ENCODE assay signal across 8 mouse cellular contexts in genomic region chr5:36869186-36869577, GRCm38 (mm10). TPM values are rescaled to one million over a fixed set of nuclear protein-coding genes. Genes with fewer than 3 reads are reported as not detected.
DNase-seq lines count a peak whose midpoint lies in the region; ATAC-seq lines count a peak whose summit lies in the region.

No protein-coding gene starts in this region.

- 1% methylated on average over 7 of the region's 7 CpGs for WGBS in heart, embryonic 14.5 days
- WGBS in embryonic facial prominence, embryonic 15.5 days = 2% methylated on average over 7 of the region's 7 CpGs
- WGBS in midbrain, embryonic 11.5 days = under 1% methylated on average over 7 of the region's 7 CpGs

- H3K4me2 ChIP-seq in heart, embryonic 14.5 days (ENCODE audit: low read length) = peak overlapping the region; percentile 73
- H3K4me2 ChIP-seq in embryonic facial prominence, embryonic 15.5 days (replicated peaks) = peak overlapping the region; percentile 85
- peak overlapping the region; percentile 66 for H3K4me2 ChIP-seq in midbrain, embryonic 11.5 days

- no peaks in the 10 kb centered on the region for H3K36me3 ChIP-seq in heart, embryonic 14.5 days (ENCODE audit: control insufficient read depth, insufficient read depth, low read length)
- no peaks in the 10 kb centered on the region for H3K36me3 ChIP-seq in embryonic facial prominence, embryonic 15.5 days
- H3K36me3 ChIP-seq in midbrain, embryonic 11.5 days (ENCODE audit: control insufficient read depth, insufficient read depth, low read length) = no peaks in the 10 kb centered on the region

- H3K27me3 ChIP-seq in heart, embryonic 14.5 days (ENCODE audit: control insufficient read depth, insufficient read depth, low read length) = peaks cover 91% of the 10 kb centered on the region
- peaks cover 94% of the 10 kb centered on the region for H3K27me3 ChIP-seq in embryonic facial prominence, embryonic 15.5 days
- peaks cover 62% of the 10 kb centered on the region for H3K27me3 ChIP-seq in midbrain, embryonic 11.5 days (ENCODE audit: control insufficient read depth, insufficient read depth, low read length)

- no peak for DNase-seq in heart, postnatal 4 days
- peak; percentile 26 for DNase-seq in R1 (ENCODE audit: low read depth, low spot score)
- DNase-seq in midbrain, embryonic 11.5 days (ENCODE audit: low spot score, missing footprints) = no peak
- no peak for DNase-seq in spleen, postnatal 36 days (ENCODE audit: low spot score in 2 of 2)

- H3K27ac ChIP-seq in heart, embryonic 14.5 days (replicated peaks in 1 of 2; ENCODE audit: control insufficient read depth in 1 of 2, insufficient read depth in 1 of 2, low read depth in 2 of 2, low read length in 2 of 2) = no peak overlapping the region
- no peak overlapping the region for H3K27ac ChIP-seq in embryonic facial prominence, embryonic 15.5 days (replicated peaks)
- no peak overlapping the region for H3K27ac ChIP-seq in midbrain, embryonic 11.5 days (ENCODE audit: low read depth, low read length)

- no peaks in the 10 kb centered on the region; the same call in 1 of the 2 replicates for H3K9me3 ChIP-seq in heart, embryonic 14.5 days (ENCODE audit: control insufficient read depth, low read length)
- H3K9me3 ChIP-seq in embryonic facial prominence, embryonic 15.5 days (replicated peaks) = no peaks in the 10 kb centered on the region
- no peaks in the 10 kb centered on the region for H3K9me3 ChIP-seq in midbrain, embryonic 11.5 days (ENCODE audit: control insufficient read depth, low read length)

- H3K4me1 ChIP-seq in heart, embryonic 14.5 days (ENCODE audit: control insufficient read depth in 2 of 2, insufficient read depth in 2 of 2, low read length in 2 of 2) = peaks cover 0 to 15% of the 10 kb centered on the region in 2 experiments; a peak in 2 of 4 replicates
- peaks cover 23% of the 10 kb centered on the region for H3K4me1 ChIP-seq in embryonic facial prominence, embryonic 15.5 days
- H3K4me1 ChIP-seq in midbrain, embryonic 11.5 days (ENCODE audit: control insufficient read depth, insufficient read depth, low read length) = peaks cover 13% of the 10 kb centered on the region

- H3K9ac ChIP-seq in heart, embryonic 14.5 days (ENCODE audit: low read length) = no peak overlapping the region
- no peak overlapping the region for H3K9ac ChIP-seq in embryonic facial prominence, embryonic 15.5 days
- H3K9ac ChIP-seq in midbrain, embryonic 11.5 days (ENCODE audit: low read length) = no peak overlapping the region

- ATAC-seq in heart, embryonic 14.5 days (ENCODE audit: insufficient number of reproducible peaks, insufficient read depth, low FRiP score, low read depth) = no peak
- ATAC-seq in embryonic facial prominence, embryonic 15.5 days (ENCODE audit: insufficient number of reproducible peaks, low FRiP score, low TSS enrichment, low read depth) = no peak
- no peak for ATAC-seq in midbrain, embryonic 11.5 days (ENCODE audit: low FRiP score)
- no peak for ATAC-seq in activated CD4-positive, CD25-positive, alpha-beta regulatory T cell, adult 4 months
- ATAC-seq in megakaryocyte progenitor cell, adult 5-6 weeks (replicated peaks; ENCODE audit: poor library complexity) = no peak

- peak overlapping the region in 1 of 2 experiments; percentile 44; a peak in 3 of 4 replicates for H3K4me3 ChIP-seq in heart, embryonic 14.5 days (ENCODE audit: control insufficient read depth in 1 of 2, insufficient read depth in 1 of 2, low read depth in 1 of 2, low read length in 2 of 2)
- peak overlapping the region; percentile 43 for H3K4me3 ChIP-seq in embryonic facial prominence, embryonic 15.5 days (replicated peaks)
- H3K4me3 ChIP-seq in midbrain, embryonic 11.5 days (ENCODE audit: low read depth, low read length) = peak overlapping the region; percentile 45

RNA-seq across cellular contexts. Expression of gene Ppp2r2c, which starts 0.9 kb away (rescaled TPM):
- polyA plus RNA-seq in heart, embryonic 14.5 days (2014; fragmentation: Nextera tagmentation; extraction: Ambion mirVana) = not detected in 2 replicates
- total RNA-seq in heart, postnatal 4 days (2021) = under 1 TPM; 0.19 to 0.25 TPM
- polyA plus RNA-seq in embryonic facial prominence, embryonic 15.5 days (2015; fragmentation: Nextera tagmentation; extraction: Ambion mirVana) = 0.92 and 1.0 TPM in 2 replicates
- polyA plus RNA-seq in midbrain, embryonic 11.5 days (2014; fragmentation: Nextera tagmentation; extraction: Ambion mirVana) = 1.2 TPM in 2 replicates
- polyA plus RNA-seq in activated CD4-positive, CD25-positive, alpha-beta regulatory T cell, adult 4 months (2017; shearing (Covaris generic)) = not detected
- total RNA-seq in megakaryocyte progenitor cell, adult 5-6 weeks (2015) = not detected in 2 replicates
- not detected in 2 replicates for total RNA-seq in megakaryocyte progenitor cell, adult 5-6 weeks (2017)

RNA-seq across cellular contexts. Expression of gene Man2b2, which starts 38.7 kb away (rescaled TPM):
- polyA plus RNA-seq in heart, embryonic 14.5 days (2014; fragmentation: Nextera tagmentation; extraction: Ambion mirVana) = 15.5 and 16.8 TPM in 2 replicates
- 10 to 100 TPM; 19.2 to 19.7 TPM for total RNA-seq in heart, postnatal 4 days (2021)
- polyA plus RNA-seq in embryonic facial prominence, embryonic 15.5 days (2015; fragmentation: Nextera tagmentation; extraction: Ambion mirVana) = 22.1 and 24.9 TPM in 2 replicates
- 11.9 and 12.4 TPM in 2 replicates for polyA plus RNA-seq in midbrain, embryonic 11.5 days (2014; fragmentation: Nextera tagmentation; extraction: Ambion mirVana)
- 10 to 100 TPM; 18.0 to 28.5 TPM for polyA plus RNA-seq in activated CD4-positive, CD25-positive, alpha-beta regulatory T cell, adult 4 months (2017; shearing (Covaris generic))
- 35.2 and 37.6 TPM in 2 replicates for total RNA-seq in megakaryocyte progenitor cell, adult 5-6 weeks (2015)
- total RNA-seq in megakaryocyte progenitor cell, adult 5-6 weeks (2017) = 17.9 and 19.4 TPM in 2 replicates
